Mouse (Mus musculus) CH12.LX (cell line): Measurements from ENCODE around the gene Cdc14b. TPM values are rescaled to one million over a fixed set of nuclear protein-coding genes. Genes with fewer than 3 reads are reported as not detected.

Experiments
- DNase-seq: peaks from one replicate; pipeline ENCODE4 v3.0.0-alpha.2; 2013; ENCODE audit errors: extremely low read depth
- H3K27ac ChIP-seq: 2 replicates; pipeline ENCODE4 v1.5.1; 2012; ENCODE audit warnings: low read depth, mild to moderate bottlenecking, control low read depth, moderate library complexity; ENCODE audit not compliant: insufficient read depth
- H3K27me3 ChIP-seq: replicated peaks from 2 replicates; pipeline ENCODE3; 2012; ENCODE audit warnings: inconsistent platforms
- H3K36me3 ChIP-seq, 2 experiments: replicated peaks in 1 of 2; 2 replicates each; pipeline versions ENCODE3 to v1.6.1; 2012; ENCODE audit warnings: inconsistent platforms in 1 of 2, low read length in 1 of 2, mild to moderate bottlenecking in 1 of 2, mixed read lengths in 1 of 2, moderate library complexity in 1 of 2; ENCODE audit not compliant: control insufficient read depth in 1 of 2, insufficient read depth in 1 of 2
- H3K4me1 ChIP-seq, 2 experiments: 2 replicates each; pipeline ENCODE4 v1.6.1; 2012; ENCODE audit warnings: inconsistent platforms in 1 of 2, moderate library complexity in 1 of 2; ENCODE audit not compliant: insufficient read depth in 2 of 2, control insufficient read depth in 1 of 2
- H3K4me2 ChIP-seq: 2 replicates; pipeline ENCODE4 v1.6.1; 2012; ENCODE audit warnings: low read depth, mild to moderate bottlenecking, control low read depth; ENCODE audit not compliant: poor library complexity, insufficient read depth, severe bottlenecking
- H3K4me3 ChIP-seq, 3 experiments: fragments of 150-350 bp in 1 of 3; sonication (generic) in 1 of 3; replicated peaks in 1 of 3; 2 replicates each; pipeline versions ENCODE3 to v1.5.1; 2011 to 2012; ENCODE audit warnings: low read depth in 2 of 3, low read length in 2 of 3, mild to moderate bottlenecking in 2 of 3, moderate library complexity in 2 of 3, control low read depth in 1 of 3, improper control_type of control experiment in 1 of 3, inconsistent platforms in 1 of 3, mixed read lengths in 1 of 3; ENCODE audit not compliant: poor library complexity in 1 of 3
- H3K79me2 ChIP-seq: replicated peaks from 2 replicates; pipeline ENCODE4 v1.6.1; 2012; ENCODE audit warnings: mild to moderate bottlenecking, moderate library complexity; ENCODE audit not compliant: control insufficient read depth, poor library complexity, insufficient read depth, severe bottlenecking; ENCODE audit errors: extremely low read depth
- H3K9ac ChIP-seq: 2 replicates; pipeline ENCODE4 v1.6.1; 2012; ENCODE audit warnings: low read depth, mild to moderate bottlenecking, control low read depth, moderate library complexity; ENCODE audit not compliant: insufficient read depth
- H3K9me3 ChIP-seq: replicated peaks from 2 replicates; pipeline ENCODE3; 2012; ENCODE audit warnings: low read length, inconsistent platforms, mixed read lengths
- CHD2 ChIP-seq: IDR thresholded peaks from 2 replicates; pipeline ENCODE4 v1.6.1; 2011; ENCODE audit warnings: low read length, improper control_type of control experiment
- CTCF ChIP-seq, 2 experiments: IDR thresholded peaks in 1 of 2; conservative IDR thresholded peaks in 1 of 2; 2 replicates each; pipeline ENCODE4 v1.5.1; 2011 to 2012; ENCODE audit warnings: low read depth in 2 of 2, low read length in 2 of 2, improper control_type of control experiment in 1 of 2, inconsistent platforms in 1 of 2, mild to moderate bottlenecking in 1 of 2, moderate library complexity in 1 of 2
- ELF1 ChIP-seq: IDR thresholded peaks from 2 replicates; pipeline ENCODE4 v1.6.1; 2014; ENCODE audit warnings: low read depth, mild to moderate bottlenecking, inconsistent platforms, low read length, improper control_type of control experiment
- GABPA ChIP-seq: IDR thresholded peaks from 2 replicates; pipeline ENCODE4 v1.6.1; 2012; ENCODE audit warnings: low read depth, low read length, improper control_type of control experiment, inconsistent platforms; ENCODE audit not compliant: insufficient replicate concordance
- JUND ChIP-seq: conservative IDR thresholded peaks from 2 replicates; pipeline ENCODE4 v1.6.1; 2011; ENCODE audit warnings: low read depth, low read length, improper control_type of control experiment
- KAT2A ChIP-seq: IDR thresholded peaks from 2 replicates; pipeline ENCODE4 v1.6.1; 2012; ENCODE audit warnings: low read length, improper control_type of control experiment, inconsistent platforms; ENCODE audit not compliant: insufficient replicate concordance
- MAFK ChIP-seq: IDR thresholded peaks from 2 replicates; pipeline ENCODE4 v1.6.1; 2011; ENCODE audit warnings: low read length, improper control_type of control experiment; ENCODE audit not compliant: insufficient replicate concordance
- MAZ ChIP-seq: IDR thresholded peaks from 2 replicates; pipeline ENCODE4 v1.6.1; 2012; ENCODE audit warnings: low read depth, mild to moderate bottlenecking, inconsistent platforms, low read length, improper control_type of control experiment, moderate library complexity
- MYC ChIP-seq: IDR thresholded peaks from 2 replicates; pipeline ENCODE4 v1.6.1; 2011; ENCODE audit warnings: low read depth, mild to moderate bottlenecking, improper control_type of control experiment, low read length
- NELFE ChIP-seq: IDR thresholded peaks from 2 replicates; pipeline ENCODE4 v1.6.1; 2011; ENCODE audit warnings: low read depth, low read length, improper control_type of control experiment
- POLR2AphosphoS2 ChIP-seq: IDR thresholded peaks from 2 replicates; pipeline ENCODE4 v1.6.1; 2011; ENCODE audit warnings: low read depth, low read length, improper control_type of control experiment
- RAD21 ChIP-seq: IDR thresholded peaks from 2 replicates; pipeline ENCODE4 v1.6.1; 2011; ENCODE audit warnings: low read depth, mild to moderate bottlenecking, low read length, improper control_type of control experiment, moderate library complexity
- SMC3 ChIP-seq: IDR thresholded peaks from 2 replicates; pipeline ENCODE4 v1.6.1; 2011; ENCODE audit warnings: low read depth, low read length, improper control_type of control experiment
- TBP ChIP-seq: conservative IDR thresholded peaks from 2 replicates; pipeline ENCODE4 v1.6.1; 2011; ENCODE audit warnings: low read depth, low read length, improper control_type of control experiment
- UBTF ChIP-seq: IDR thresholded peaks from 2 replicates; pipeline ENCODE4 v1.6.1; 2012; ENCODE audit warnings: low read depth, mild to moderate bottlenecking, inconsistent platforms, low read length, improper control_type of control experiment, moderate library complexity
- USF1 ChIP-seq: IDR thresholded peaks from 2 replicates; pipeline ENCODE4 v1.6.1; 2014; ENCODE audit warnings: low read depth, mild to moderate bottlenecking, inconsistent platforms, low read length, improper control_type of control experiment
- USF2 ChIP-seq: conservative IDR thresholded peaks from 2 replicates; pipeline ENCODE4 v1.6.1; 2011; ENCODE audit warnings: low read depth, low read length, improper control_type of control experiment
- ZC3H11A ChIP-seq: IDR thresholded peaks from 2 replicates; pipeline ENCODE4 v1.6.1; 2012; ENCODE audit warnings: low read depth, mild to moderate bottlenecking, inconsistent platforms, low read length, improper control_type of control experiment
- dilution Hi-C: fragments of 300-500 bp; cut with MboI; formaldehyde crosslinking; loops from 2 replicates; pipeline ENCODE4 v1.14.3; 2020; ENCODE audit warnings: low sequenced_read_pairs; ENCODE audit not compliant: extremely low pct_unique_long_range_greater_than_20kb, extremely low pct_ligation_motif_present
- in situ Hi-C: fragments of 300-500 bp; cut with MboI; formaldehyde crosslinking; loops from 3 replicates; pipeline ENCODE4 v1.14.3; 2019; ENCODE audit warnings: low sequenced_read_pairs, low pct_ligation_motif_present, low pct_unique_long_range_greater_than_20kb, mixed read lengths
- polyA plus RNA-seq: library from polyadenylated mRNA; unstranded; fragments of >175 nt; gene quantifications from 2 replicates; pipeline ENCODE4 v1.2.1, GENCODE M21; 2012; ENCODE audit warnings: low read depth; ENCODE audit not compliant: insufficient read length
- total RNA-seq, 2 experiments: library from RNA; depleted of rRNA; stranded (reverse); fragments of 300-350 nt in 1 of 2; fragments of >200 nt in 1 of 2; gene quantifications; 2 replicates each; pipeline ENCODE4 v1.2.3; 2012 to 2014

Cdc14b gene
- total and polyA plus RNA-seq, 3 experiments = 2.7 to 5.5 (median 4.6) TPM

DNA sequence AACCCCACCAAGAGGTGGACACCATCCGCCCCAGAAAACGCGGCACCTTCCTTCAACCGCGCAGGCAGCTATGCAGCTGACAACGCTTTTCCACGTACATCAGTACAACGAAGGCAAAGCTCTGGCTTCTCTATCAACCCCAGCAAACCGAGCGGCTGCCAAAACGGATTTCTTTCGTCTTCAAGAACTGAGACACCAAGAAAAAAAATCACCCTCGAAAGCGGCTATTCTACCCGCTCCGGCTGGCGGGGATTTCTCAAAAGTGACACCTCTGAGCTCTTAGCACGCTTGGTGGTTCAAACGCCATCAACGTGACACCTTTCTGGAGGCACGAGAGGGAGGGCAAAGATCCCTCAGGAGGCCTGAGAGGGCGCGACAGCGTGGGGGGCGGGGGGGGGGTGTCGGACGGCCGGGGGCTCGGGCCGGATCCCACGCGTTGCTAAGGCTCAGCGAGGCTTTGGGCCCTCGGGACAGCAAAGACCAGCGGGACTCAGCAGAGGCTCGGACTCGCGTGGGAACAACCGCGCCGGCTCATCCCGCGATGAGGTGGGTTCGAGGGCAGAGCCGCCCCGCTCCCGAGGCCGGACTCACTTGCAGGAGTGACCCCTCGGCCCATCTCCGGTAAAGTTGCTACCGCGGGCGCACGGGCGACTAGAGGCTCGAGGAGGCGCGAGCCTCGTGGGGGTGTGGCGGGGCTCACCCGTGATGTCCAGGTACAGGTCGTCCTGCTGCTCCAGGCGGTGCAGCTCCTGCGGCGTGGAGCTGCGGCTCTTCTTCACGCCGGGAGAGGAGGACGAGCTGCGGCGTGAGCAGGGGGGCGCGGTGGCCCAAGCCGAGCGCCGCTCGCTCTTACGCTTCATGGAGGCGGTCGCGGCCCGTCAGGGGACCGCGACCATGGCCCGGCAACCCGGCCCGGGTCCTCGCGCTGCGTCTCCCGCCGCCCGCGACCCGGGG is 922 bp downstream of the Cdc14b start:
- no peaks in the 10 kb centered on the region for H3K4me1 ChIP-seq
- in situ Hi-C loops (no loop called here), dilution Hi-C loops (no loop called here)
- no peak overlapping the region for H3K27ac ChIP-seq
- H3K4me2 ChIP-seq = no peak overlapping the region
- peaks cover 12% of the 10 kb centered on the region for H3K9me3 ChIP-seq
- no peak for TF ChIP-seq GABPA
- DNase-seq = no peak
- H3K36me3 ChIP-seq = peaks cover 0 to 8% of the 10 kb centered on the region in 2 experiments
- H3K4me3 ChIP-seq = no peak overlapping the region
- H3K27me3 ChIP-seq = no peaks in the 10 kb centered on the region
- no peak overlapping the region for H3K9ac ChIP-seq
- no peaks in the 10 kb centered on the region for H3K79me2 ChIP-seq

DNA sequence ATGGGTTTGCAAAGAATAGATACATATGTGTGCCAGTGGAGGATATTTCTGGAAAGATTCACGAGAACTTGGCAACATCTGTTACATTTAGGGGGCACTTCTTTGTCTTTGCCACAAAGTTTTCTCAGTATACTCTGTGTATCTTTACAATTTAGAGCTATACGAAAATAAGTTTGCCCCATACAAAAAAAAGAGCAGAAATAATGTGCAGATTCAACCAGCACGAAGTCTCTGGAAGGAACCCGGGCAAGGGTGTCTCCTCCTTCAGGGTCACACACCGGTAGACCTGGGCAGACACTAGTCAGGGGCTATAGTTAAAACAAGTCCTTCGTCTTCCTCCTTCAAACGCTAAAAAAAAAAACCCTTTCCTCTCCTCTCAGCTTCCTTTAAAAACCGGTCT is 1.7 kb downstream of the Cdc14b start:
- no peak overlapping the region for H3K27ac ChIP-seq
- in situ Hi-C loops = no loop called here
- H3K27me3 ChIP-seq = no peaks in the 10 kb centered on the region
- no peaks in the 10 kb centered on the region for H3K79me2 ChIP-seq
- dilution Hi-C loops = no loop called here
- no peak overlapping the region for H3K4me2 ChIP-seq
- no peak for DNase-seq
- no peak overlapping the region for H3K4me3 ChIP-seq
- H3K9me3 ChIP-seq = peaks cover 12% of the 10 kb centered on the region
- H3K4me1 ChIP-seq = no peaks in the 10 kb centered on the region
- peaks cover 0 to 8% of the 10 kb centered on the region in 2 experiments for H3K36me3 ChIP-seq
- no peak overlapping the region for H3K9ac ChIP-seq
- TF ChIP-seq KAT2A = no peak
- no peak for TF ChIP-seq MYC

DNA sequence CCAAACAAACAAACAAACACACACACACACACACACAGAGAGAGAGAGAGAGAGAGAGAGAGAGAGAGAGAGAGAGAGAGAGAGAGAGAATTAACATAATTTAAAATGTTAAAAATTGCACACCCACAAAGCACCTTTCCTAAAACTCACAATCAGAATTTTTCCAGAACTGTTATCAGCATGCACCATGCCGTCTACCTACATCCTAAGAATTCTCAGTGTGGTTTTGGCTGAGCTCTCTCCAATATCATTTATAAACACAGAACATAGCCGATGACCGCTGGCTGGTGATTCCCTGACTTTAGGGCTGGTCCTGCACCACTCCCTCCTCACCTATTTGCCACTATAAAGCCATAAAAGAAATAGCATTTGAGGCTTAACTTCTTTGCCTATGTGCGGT is 6.7 kb downstream of the Cdc14b start:
- Histone ChIP-seq H3K9ac (no peak overlapping the region), H3K27me3 (no peaks in the 10 kb centered on the region), H3K79me2 (no peaks in the 10 kb centered on the region), H3K4me3 (no peak overlapping the region), H3K27ac (no peak overlapping the region), H3K4me2 (no peak overlapping the region), H3K36me3 (peaks cover 0 to 4% of the 10 kb centered on the region in 2 experiments), H3K9me3 (no peaks in the 10 kb centered on the region), H3K4me1 (no peaks in the 10 kb centered on the region)
- dilution Hi-C loops = no loop called here
- in situ Hi-C loops = no loop called here
- TF ChIP-seq ELF1 = no peak
- TF ChIP-seq USF2 = no peak
- no peak for TF ChIP-seq RAD21
- TF ChIP-seq POLR2AphosphoS2 = no peak
- no peak for TF ChIP-seq GABPA
- TF ChIP-seq CHD2 = no peak
- no peak for TF ChIP-seq ZC3H11A
- TF ChIP-seq UBTF = no peak
- no peak for TF ChIP-seq JUND
- TF ChIP-seq NELFE = no peak
- TF ChIP-seq MAZ = no peak
- TF ChIP-seq TBP = no peak
- no peak for TF ChIP-seq SMC3
- TF ChIP-seq CTCF (conservative IDR thresholded peaks at IDR 0.05 in 1 of 2, IDR thresholded peaks at IDR 0.05 in 1 of 2; ENCODE audit: low read depth in 2 of 2, low read length in 2 of 2) = no peak
- no peak for TF ChIP-seq MAFK
- no peak for TF ChIP-seq USF1
- no peak for DNase-seq
